Mouse (Mus musculus) heart, embryonic 15.5 days (tissue): ENCODE results near the gene Dennd4c. TPM values are rescaled to one million over a fixed set of nuclear protein-coding genes. Genes with fewer than 3 reads are reported as not detected.
A peak's percentile ranks its signal among the peaks of the same experiment; 100 is the strongest.

Experiments
- ATAC-seq: fragments of 200-750 bp; cut with Nextera tagmentation; replicated peaks from 2 replicates; pipeline ENCODE4 v1.8.0; 2017; ENCODE audit warnings: low read depth, moderate TSS enrichment; ENCODE audit not compliant: insufficient number of reproducible peaks, insufficient read depth, low FRiP score
- H3K27ac ChIP-seq: fragments of 300-500 bp; sonication (generic); 2 replicates; pipeline ENCODE4 v1.5.1; 2015; ENCODE audit warnings: mild to moderate bottlenecking, inconsistent platforms
- H3K27me3 ChIP-seq: fragments of 300-500 bp; sonication (generic); 2 replicates; pipeline ENCODE4 v1.6.1; 2015; ENCODE audit warnings: inconsistent platforms
- H3K36me3 ChIP-seq: fragments of 300-500 bp; sonication (generic); 2 replicates; pipeline ENCODE4 v1.6.1; 2015; ENCODE audit warnings: mild to moderate bottlenecking, inconsistent platforms
- H3K4me1 ChIP-seq: fragments of 300-500 bp; sonication (generic); replicated peaks from 2 replicates; pipeline ENCODE4 v1.6.1; 2015; ENCODE audit warnings: inconsistent platforms
- H3K4me2 ChIP-seq: fragments of 300-500 bp; sonication (generic); 2 replicates; pipeline ENCODE4 v1.6.1; 2015; ENCODE audit warnings: inconsistent platforms, mild to moderate bottlenecking, moderate library complexity
- H3K4me3 ChIP-seq: fragments of 300-500 bp; sonication (generic); 2 replicates; pipeline ENCODE4 v1.5.1; 2015; ENCODE audit warnings: mild to moderate bottlenecking, inconsistent platforms
- H3K9ac ChIP-seq: fragments of 300-500 bp; sonication (generic); 2 replicates; pipeline ENCODE4 v1.6.1; 2015; ENCODE audit warnings: mild to moderate bottlenecking, inconsistent platforms
- H3K9me3 ChIP-seq: fragments of 300-500 bp; sonication (generic); replicated peaks from 2 replicates; pipeline ENCODE4 v1.6.1; 2016; ENCODE audit warnings: inconsistent platforms
- WGBS: fragments of 180-500 bp; shearing (Covaris S2); methylation state at CpG from one replicate; pipeline ENCODE4 v1.1.7; 2015; ENCODE audit warnings: mixed read lengths; 5-methylcytosine and 5-hydroxymethylcytosine counted together
- polyA plus RNA-seq: library from polyadenylated mRNA; unstranded; fragments of >200 nt; fragmentation: Nextera tagmentation; extraction: Ambion mirVana; gene quantifications from 2 replicates; pipeline ENCODE4 v1.2.1, GENCODE M21; 2015

The Dennd4c gene
- polyA plus RNA-seq, 1 experiment from 2014 or later: 5.2 TPM

DNA sequence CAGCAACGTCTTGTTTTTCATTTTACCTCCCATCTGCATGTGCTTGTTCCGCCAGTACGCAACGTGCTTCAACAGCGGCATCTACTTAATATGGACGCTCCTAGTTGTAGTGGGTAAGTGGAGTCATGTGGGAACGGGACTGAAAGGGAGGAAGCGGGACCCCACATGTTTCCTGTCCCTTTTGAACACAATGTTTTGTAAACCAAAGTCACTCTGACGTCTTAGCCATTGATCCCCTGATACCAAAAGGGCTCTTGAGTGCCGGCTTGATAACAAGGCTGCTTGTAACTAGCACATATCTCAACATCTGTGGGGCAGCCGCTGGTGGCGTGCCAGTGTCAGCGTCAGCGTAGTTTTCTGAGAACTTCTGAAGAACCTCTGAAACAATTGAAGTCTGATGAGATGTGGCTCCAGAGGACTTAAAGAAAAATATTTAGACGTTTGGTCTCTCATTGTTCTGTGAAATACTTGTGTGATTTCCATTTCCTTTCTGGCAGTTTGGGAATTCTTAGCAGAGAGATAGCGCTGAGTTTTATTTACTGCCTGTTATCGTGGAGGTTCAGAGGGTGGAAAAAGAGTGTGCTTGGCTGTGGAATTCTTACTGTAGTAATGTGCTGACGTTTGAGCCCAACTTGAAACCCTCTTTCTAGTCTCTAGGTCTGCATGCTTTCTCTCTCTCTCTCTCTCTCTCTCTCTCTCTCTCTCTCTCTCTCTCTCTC is 138.0 kb downstream of the Dennd4c start:
- H3K27me3 ChIP-seq: no peaks in the 10 kb centered on the region
- peak overlapping the region; percentile 49 for H3K9ac ChIP-seq
- peak overlapping the region; percentile 83 for H3K27ac ChIP-seq
- peaks cover 18% of the 10 kb centered on the region for H3K4me1 ChIP-seq
- H3K36me3 ChIP-seq: peaks cover 6% of the 10 kb centered on the region; the same call in 1 of the 2 replicates
- ATAC-seq: peak; percentile 76
- 8% methylated on average over 18 of the region's 18 CpGs for WGBS
- peak overlapping the region; percentile 52 for H3K4me3 ChIP-seq
- H3K4me2 ChIP-seq: peak overlapping the region; percentile 79
- no peaks in the 10 kb centered on the region for H3K9me3 ChIP-seq

- no peak overlapping the region for H3K27ac ChIP-seq
- H3K27me3 ChIP-seq: no peaks in the 10 kb centered on the region
- ATAC-seq: no peak
- peaks cover 6% of the 10 kb centered on the region; the same call in 1 of the 2 replicates for H3K36me3 ChIP-seq
- no peaks in the 10 kb centered on the region for H3K9me3 ChIP-seq
- peaks cover 18% of the 10 kb centered on the region for H3K4me1 ChIP-seq
- WGBS: 73% methylated on average over 5 of the region's 5 CpGs
- no peak overlapping the region for H3K4me2 ChIP-seq
- no peak overlapping the region for H3K4me3 ChIP-seq
- H3K9ac ChIP-seq: no peak overlapping the region
Observed at GRCm38 (mm10) chr4:86887879-86888278, 139.5 kb downstream of the Dennd4c start.

DNA sequence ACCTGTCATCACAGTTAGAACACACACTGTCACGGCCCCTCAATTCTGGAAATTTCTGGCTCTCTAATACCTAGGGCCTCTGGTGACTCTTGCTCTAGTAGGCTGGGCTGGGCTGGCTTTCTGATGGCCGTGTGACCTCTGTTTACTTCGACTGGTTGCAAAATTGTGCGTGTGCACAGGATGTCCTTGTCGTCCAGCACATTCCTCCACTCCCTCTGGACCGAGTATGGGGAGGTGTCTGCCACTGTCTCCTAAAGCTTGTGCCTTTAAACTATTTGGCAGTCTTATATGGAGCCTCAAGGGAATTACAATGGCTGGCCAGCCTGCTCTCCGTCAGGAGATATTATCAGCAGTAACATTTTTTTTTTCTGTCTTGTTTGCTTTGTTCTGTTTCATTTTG is 149.1 kb downstream of the Dennd4c start:
- Histone ChIP-seq H3K4me3 (no peak overlapping the region), H3K36me3 (no peaks in the 10 kb centered on the region), H3K27me3 (no peaks in the 10 kb centered on the region), H3K9me3 (no peaks in the 10 kb centered on the region), H3K27ac (peak overlapping the region; percentile 20; the same call in 1 of the 2 replicates), H3K4me2 (no peak overlapping the region), H3K4me1 (peaks cover 2% of the 10 kb centered on the region; the same call in 1 of the 2 replicates), H3K9ac (no peak overlapping the region)
- no peak for ATAC-seq
- 59% methylated on average over 7 of the region's 7 CpGs for WGBS

GRCm38 (mm10) chr4:86898791-86899474 is 150.6 kb downstream of the Dennd4c start:
- WGBS: 34% methylated on average over 14 of the region's 14 CpGs
- H3K27ac ChIP-seq: peak overlapping the region; percentile 68
- H3K4me2 ChIP-seq: no peak overlapping the region; the same call in 1 of the 2 replicates

More at GRCm38 (mm10) chr4:86898791-86899474, 150.6 kb downstream of the Dennd4c start:
- Histone ChIP-seq H3K27me3 (no peaks in the 10 kb centered on the region), H3K4me1 (peaks cover 2% of the 10 kb centered on the region; the same call in 1 of the 2 replicates), H3K9ac (no peak overlapping the region), H3K9me3 (no peaks in the 10 kb centered on the region), H3K36me3 (no peaks in the 10 kb centered on the region), H3K4me3 (no peak overlapping the region)
- ATAC-seq: peak; percentile 83

Other genes with a start within 250 kb of the Dennd4c start
- 0.15 TPM in 1 of 2 replicates, not detected in the other for gene Saxo1, start 190.2 kb upstream of the Dennd4c start, polyA plus RNA-seq
- gene Rraga, start 172.9 kb upstream of the Dennd4c start, polyA plus RNA-seq: 50.0 and 50.9 TPM in 2 replicates
- gene Haus6, start 136.5 kb upstream of the Dennd4c start, polyA plus RNA-seq: 7.6 and 9.2 TPM in 2 replicates
- gene Plin2, start 78.5 kb upstream of the Dennd4c start, polyA plus RNA-seq: 62.8 and 71.7 TPM in 2 replicates
- 405 and 410 TPM in 2 replicates for gene Rps6, start 108.9 kb downstream of the Dennd4c start, polyA plus RNA-seq
- gene Acer2, start 125.8 kb downstream of the Dennd4c start, polyA plus RNA-seq: 28.6 and 30.4 TPM in 2 replicates